Mouse (Mus musculus) lung, postnatal 4 days (tissue): ENCODE measurements at regions not wholly inside any gene's neighbourhood (a gene's known extent, or its start where the extent isn't known, plus 50 kb on each side); places are given as distances from the start of the nearest gene placed in this dataset.

Source experiments
- DNase-seq, 2 experiments: peaks; one replicate each; pipeline ENCODE4 v3.0.0; 2021

GRCm38 (mm10) chr9:117967080-117967479 lies 73.2 kb upstream of the Azi2 start:
- no peak for DNase-seq

DNA sequence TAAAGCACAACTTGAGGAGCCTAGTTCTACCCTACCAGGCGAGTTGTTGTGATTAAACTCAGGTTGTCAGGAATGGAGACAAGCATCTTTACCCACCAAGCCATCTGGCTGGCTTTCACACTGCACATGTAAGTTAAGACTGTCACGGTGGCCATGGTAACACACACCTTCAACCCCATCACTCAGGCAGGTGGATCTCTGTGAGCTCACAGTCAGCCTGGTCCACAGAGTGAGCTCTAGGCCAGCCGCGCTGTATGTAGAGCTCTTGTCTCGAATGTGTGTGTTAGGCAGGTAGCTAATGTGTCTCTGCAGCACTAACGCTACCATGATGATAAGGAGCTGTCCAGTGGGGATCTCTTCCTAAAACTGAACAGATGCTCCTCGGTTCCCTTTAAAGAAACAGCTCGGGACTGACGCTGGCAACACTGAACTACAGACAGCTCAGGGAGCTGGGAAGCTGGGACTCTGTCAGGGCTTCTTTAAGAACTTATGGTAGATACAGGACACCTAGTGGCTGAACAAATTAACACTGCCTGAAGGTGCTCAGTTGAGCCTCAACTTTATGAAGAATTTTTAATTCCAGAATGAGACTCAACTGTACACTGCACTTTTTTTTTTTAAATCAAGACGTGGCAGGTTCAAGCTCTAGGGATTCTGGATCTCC lies 73.8 kb upstream of the Azi2 start:
- DNase-seq = peak in 1 of 2 experiments; percentile 19

DNA sequence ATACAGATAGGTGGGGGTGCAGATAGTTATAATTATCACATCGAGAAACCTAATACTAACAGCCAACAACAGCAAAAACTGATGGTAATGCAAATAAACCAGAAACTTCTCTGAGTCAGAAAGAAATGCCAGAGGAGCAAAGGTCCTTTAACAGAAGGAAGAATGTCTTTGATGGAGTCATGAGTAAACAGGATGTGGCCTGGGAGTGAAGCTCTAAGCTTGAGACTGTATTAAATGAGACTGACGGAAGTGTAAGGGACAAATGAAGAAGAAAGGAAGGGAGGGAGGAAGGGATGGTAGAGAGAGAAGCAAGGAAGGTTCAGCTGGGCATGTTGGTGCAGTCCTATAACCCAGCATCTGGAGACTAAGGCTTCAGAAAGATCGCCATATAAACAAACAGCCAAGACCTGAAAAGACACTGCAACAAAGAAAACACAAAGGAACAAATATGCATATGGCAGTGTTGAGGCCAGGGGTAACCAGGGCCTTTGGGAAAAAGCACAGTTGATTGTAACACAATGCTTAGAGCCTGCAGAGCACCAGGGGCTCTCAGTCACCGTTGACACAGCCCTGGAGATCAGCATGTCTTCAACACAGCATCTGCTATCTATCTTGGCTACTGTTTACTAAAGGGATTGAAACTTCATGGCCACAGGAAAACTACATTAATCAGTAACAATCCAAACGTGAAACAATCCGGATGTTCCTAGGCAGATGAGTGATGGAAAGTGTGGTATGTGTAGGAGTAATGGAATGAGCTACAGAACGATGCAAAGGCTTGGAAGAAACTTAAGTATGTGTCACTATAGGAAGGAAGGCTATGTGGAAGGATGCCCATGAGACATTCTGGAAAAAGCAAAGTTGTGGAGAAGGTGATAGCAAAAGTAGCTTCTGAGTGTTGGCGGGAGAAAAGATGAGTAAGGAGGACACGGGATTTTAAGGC lies 77.9 kb upstream of the Azi2 start:
- no peak for DNase-seq

- DNase-seq = no peak
Observed at GRCm38 (mm10) chr9:117959845-117960244, 80.5 kb upstream of the Azi2 start.

- DNase-seq = no peak
Observed at GRCm38 (mm10) chr9:117957195-117957594, 83.1 kb upstream of the Azi2 start.

- peak; percentile 19 to 56 for DNase-seq
Observed at GRCm38 (mm10) chr9:117956691-117957090, 83.6 kb upstream of the Azi2 start.

DNA sequence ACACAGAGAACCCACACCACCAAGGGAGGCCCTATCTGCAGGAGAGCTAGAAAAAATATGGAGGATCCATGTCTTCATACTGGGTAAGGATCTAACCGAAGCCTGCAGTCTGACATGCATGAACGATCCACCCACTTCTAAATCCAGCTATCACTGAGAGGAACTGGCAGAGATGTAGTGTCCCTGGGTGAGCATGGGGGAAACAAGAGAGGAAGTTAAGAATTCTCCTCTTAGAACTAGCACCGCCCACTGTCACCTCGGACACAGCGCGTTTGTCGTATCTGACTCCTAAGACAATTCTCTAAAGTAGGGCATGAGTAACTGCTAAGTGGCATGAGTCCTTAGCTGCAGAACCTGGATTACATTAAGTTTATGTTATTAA lies 112.8 kb upstream of the Azi2 start:
- no peak for DNase-seq

DNA sequence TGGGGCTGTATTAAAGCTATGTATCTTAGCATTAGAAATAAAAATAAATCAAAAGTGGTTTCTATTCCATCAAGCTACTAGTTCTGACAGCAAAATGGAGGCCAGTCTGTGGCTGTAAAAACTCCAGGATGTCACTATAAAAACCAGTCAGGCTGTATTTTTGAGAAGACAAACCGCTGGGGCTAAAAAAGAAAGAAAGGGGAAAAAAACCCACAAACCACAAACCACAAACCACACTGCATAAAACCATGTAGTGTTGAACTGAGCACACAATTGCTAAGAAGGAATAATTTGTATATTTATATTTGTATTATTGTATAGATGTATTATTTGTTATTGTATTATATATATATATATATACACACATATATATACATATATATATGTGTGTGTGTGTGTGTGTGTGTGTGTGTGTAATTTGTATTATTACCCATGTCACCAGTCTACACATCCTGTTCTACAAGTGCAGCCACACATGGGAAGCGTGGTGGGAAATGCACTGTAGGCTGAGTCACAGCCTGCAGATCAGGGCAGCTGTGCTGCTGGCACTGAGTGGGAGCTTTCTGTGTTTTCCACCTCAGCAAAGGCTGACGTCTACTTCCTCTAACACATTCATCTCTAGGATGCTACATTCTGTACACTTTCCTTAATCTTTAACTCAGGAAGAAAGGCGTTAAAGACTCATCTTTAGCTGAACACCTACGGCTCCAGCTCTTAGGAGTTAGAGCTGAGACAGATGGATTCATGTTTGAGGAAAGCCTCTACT lies 113.4 kb upstream of the Azi2 start:
- no peak for DNase-seq

GRCm38 (mm10) chr9:117922992-117923391 lies 117.3 kb upstream of the Azi2 start:
- no peak for DNase-seq

- DNase-seq = no peak
Observed at GRCm38 (mm10) chr9:117907895-117908424, 132.3 kb upstream of the Azi2 start.

DNA sequence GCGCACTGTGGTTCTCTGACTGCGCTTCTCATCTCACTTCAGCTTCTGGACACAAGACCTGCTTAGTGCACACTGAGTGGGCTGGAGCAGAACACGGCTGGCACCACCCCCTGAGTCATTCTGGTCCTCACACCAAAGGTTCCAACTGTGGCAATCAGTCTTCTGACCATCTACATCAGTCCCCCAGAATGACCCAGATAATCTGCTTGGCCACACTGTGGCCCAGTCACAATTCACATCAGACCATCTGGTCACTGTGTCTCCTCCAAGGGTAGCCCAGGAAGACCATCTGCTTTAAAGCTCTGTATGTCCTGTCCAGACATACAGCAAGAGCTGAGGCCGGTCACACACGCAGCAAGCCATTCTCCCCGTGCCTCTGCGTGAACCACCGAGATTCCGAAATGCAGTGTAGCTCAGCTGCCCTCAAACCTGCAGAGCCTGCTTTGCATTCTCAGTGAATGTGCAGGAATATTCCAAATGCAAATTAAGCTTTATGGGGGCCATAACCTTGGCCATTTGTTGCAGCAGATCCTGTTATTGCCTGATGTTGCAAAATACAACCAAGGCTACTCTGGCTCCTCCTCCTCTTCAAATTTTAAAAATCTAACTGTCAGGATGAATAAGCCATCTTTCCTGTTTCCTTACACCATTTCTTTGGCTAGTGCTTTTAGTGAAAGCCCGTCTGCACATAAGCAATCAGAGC lies 135.1 kb upstream of the Azi2 start:
- no peak for DNase-seq

- DNase-seq = no peak
Observed at GRCm38 (mm10) chr9:117904621-117905020, 135.7 kb upstream of the Azi2 start.

- peak; percentile 47 to 71 for DNase-seq
Observed at GRCm38 (mm10) chr9:117903025-117903424, 137.3 kb upstream of the Azi2 start.

- no peak for DNase-seq
Observed at GRCm38 (mm10) chr9:117902239-117902939, 137.9 kb upstream of the Azi2 start.

DNA sequence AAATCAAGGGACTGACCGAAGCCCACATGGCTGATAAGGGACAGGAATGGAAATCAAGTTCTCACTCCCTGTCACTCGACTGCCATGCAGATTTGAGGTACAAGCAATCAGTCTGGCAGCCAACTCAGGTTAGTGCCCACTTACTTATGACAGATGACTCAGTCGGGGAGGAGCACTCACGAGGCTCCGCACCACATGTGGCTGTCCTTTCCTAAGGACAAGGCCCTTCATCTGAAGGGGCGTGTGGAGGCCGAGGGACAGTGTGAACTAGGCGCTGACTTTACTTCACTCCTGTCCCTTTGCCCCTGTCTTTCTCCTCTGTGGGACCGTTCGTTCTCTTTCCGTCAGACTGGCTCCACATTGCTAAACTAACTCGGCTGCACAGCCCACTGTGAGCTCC lies 139.7 kb upstream of the Azi2 start:
- DNase-seq = no peak

DNA sequence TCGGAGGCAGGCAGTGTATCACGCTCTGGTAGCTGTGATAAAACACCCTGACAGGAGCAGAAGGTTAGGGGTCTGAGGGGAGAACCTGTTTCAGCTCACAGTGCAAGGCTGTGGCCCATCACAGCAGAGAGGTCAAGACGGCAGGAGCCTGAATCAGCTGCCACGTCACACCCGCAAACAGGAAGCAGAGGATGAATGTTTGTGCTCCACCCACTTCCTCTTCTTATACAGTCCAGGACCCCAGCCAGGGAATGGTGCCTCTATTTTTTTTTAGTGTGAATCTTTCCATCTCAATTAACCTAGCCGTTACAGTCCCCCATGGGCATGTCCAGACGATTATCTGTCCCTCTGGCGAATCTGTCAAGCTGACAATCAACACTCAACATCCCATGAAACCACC lies 143.8 kb upstream of the Azi2 start:
- DNase-seq = no peak

DNA sequence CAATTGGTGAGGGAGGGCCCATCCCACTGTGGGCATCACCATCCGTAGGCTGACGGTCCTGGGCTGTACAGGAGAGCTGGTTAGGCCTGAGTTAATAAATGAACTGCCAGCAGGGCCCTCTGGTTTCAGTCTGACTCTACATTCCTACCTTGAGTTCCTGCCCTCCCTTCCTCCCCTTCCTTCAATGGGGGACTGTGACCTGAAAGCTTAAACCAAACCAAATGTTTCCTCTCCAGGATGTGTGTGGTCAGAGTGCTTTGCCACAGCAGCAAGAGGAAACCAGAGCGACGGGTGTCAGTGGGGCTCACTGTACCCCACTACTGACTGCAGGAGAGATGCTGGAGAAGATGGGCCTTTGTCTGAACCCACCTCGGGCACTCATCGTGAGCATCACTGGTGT lies 147.7 kb upstream of the Azi2 start:
- DNase-seq = no peak

GRCm38 (mm10) chr9:117873172-117873571 lies 167.1 kb upstream of the Azi2 start:
- DNase-seq = no peak

- peak; percentile 56 to 73 for DNase-seq
Observed at GRCm38 (mm10) chr9:117872387-117873081, 167.8 kb upstream of the Azi2 start.

- peak; percentile 21 to 34 for DNase-seq
Observed at GRCm38 (mm10) chr9:117872021-117872386, 168.3 kb upstream of the Azi2 start.

GRCm38 (mm10) chr9:117870616-117871015 lies 169.7 kb upstream of the Azi2 start:
- no peak for DNase-seq
